Mouse (Mus musculus) heart, embryonic 10.5 days (tissue): ENCODE data around the gene Cyth3. TPM values are rescaled to one million over a fixed set of nuclear protein-coding genes. Genes with fewer than 3 reads are reported as not detected.

ENCODE experiments used
- DNase-seq: peaks from one replicate; pipeline ENCODE4 v3.0.0-alpha.2; 2017; ENCODE audit warnings: low spot score
- H3K27ac ChIP-seq: fragments of 300-500 bp; sonication (generic); 2 replicates; pipeline ENCODE4 v1.5.1; 2016; ENCODE audit warnings: mild to moderate bottlenecking
- H3K27me3 ChIP-seq: fragments of 300-500 bp; sonication (generic); 2 replicates; pipeline ENCODE4 v1.6.1; 2016; ENCODE audit warnings: mild to moderate bottlenecking; ENCODE audit not compliant: poor library complexity, insufficient read depth, severe bottlenecking
- H3K36me3 ChIP-seq: fragments of 300-500 bp; sonication (generic); 2 replicates; pipeline ENCODE4 v1.6.1; 2016; ENCODE audit warnings: mild to moderate bottlenecking, moderate library complexity
- H3K4me1 ChIP-seq: fragments of 300-500 bp; sonication (generic); 2 replicates; pipeline ENCODE4 v1.6.1; 2016; ENCODE audit warnings: mild to moderate bottlenecking
- H3K4me3 ChIP-seq: fragments of 300-500 bp; sonication (generic); 2 replicates; pipeline ENCODE4 v1.5.1; 2016; ENCODE audit warnings: mild to moderate bottlenecking, moderate library complexity
- H3K9me3 ChIP-seq: fragments of 300-500 bp; sonication (generic); 2 replicates; pipeline ENCODE4 v1.6.1; 2016; ENCODE audit warnings: mild to moderate bottlenecking, moderate library complexity
- WGBS: fragments of 180-500 bp; shearing (Covaris S2); methylation state at CpG from one replicate; pipeline ENCODE4 v1.1.7; 2016; 5-methylcytosine and 5-hydroxymethylcytosine counted together
- polyA plus RNA-seq: library from polyadenylated mRNA; unstranded; fragments of >200 nt; fragmentation: Nextera tagmentation; extraction: Ambion mirVana; gene quantifications from 2 replicates; pipeline ENCODE4 v1.2.1, GENCODE M21; 2016

The Cyth3 gene
- 30.9 and 33.1 TPM in 2 replicates for polyA plus RNA-seq

DNA sequence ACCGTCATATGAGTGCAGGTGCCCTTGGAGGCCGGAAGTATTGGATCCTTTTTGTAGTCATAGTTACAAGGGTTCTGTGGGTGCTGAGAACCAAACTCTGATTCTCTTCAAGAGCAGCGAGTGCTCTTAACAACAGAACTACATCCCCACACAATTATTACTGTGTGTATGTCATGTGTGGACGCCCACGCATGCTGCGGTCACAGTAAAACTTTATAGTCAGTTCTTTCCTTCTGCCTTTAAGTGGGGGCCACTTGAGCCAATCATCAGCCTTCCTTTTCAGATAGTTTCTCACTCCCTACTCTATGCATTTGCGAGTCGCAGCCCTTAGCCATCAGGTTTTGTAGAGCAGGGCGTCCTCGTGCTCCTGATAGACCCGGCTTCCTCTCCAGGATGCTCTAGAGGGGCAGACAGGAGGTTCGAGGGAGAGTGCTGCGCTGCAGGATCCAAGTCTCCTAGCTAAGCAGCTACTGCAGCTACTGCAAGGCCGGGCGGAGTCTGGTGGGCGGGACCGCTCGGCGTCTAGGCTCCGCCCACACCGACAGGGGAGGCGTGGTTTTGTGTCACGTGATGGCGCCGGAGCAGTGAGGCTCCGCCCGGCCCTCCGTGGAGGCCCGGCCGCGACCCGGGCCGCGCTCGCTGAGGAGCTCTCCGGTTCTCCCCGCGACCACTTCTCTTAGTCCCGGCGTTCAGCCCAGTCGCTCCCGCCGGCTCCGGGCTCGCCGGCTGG lies at the start of gene Cyth3:
Gene Cyth3, plus strand, starts transcription at position 555 of the 730 bp plus-strand sequence.
- Histone ChIP-seq H3K36me3 (no peaks in the 10 kb centered on the region), H3K4me1 (peaks cover 56% of the 10 kb centered on the region), H3K9me3 (no peaks in the 10 kb centered on the region), H3K27me3 (no peaks in the 10 kb centered on the region), H3K4me3 (peak within 1 kb of the TSS; percentile 96), H3K27ac (peak within 1 kb of the TSS; percentile 97)
- 6% methylated on average over 46 of the region's 46 CpGs for WGBS
- DNase-seq = peak; percentile 95

- Histone ChIP-seq H3K27me3 (no peaks in the 10 kb centered on the region), H3K4me3 (no peak overlapping the region), H3K36me3 (no peaks in the 10 kb centered on the region), H3K27ac (no peak overlapping the region), H3K9me3 (no peaks in the 10 kb centered on the region), H3K4me1 (no peaks in the 10 kb centered on the region)
- 85% methylated on average over 4 of the region's 4 CpGs for WGBS
- no peak for DNase-seq
Observed at GRCm38 (mm10) chr5:143573067-143573466, 49.2 kb upstream of the Cyth3 start.

DNA sequence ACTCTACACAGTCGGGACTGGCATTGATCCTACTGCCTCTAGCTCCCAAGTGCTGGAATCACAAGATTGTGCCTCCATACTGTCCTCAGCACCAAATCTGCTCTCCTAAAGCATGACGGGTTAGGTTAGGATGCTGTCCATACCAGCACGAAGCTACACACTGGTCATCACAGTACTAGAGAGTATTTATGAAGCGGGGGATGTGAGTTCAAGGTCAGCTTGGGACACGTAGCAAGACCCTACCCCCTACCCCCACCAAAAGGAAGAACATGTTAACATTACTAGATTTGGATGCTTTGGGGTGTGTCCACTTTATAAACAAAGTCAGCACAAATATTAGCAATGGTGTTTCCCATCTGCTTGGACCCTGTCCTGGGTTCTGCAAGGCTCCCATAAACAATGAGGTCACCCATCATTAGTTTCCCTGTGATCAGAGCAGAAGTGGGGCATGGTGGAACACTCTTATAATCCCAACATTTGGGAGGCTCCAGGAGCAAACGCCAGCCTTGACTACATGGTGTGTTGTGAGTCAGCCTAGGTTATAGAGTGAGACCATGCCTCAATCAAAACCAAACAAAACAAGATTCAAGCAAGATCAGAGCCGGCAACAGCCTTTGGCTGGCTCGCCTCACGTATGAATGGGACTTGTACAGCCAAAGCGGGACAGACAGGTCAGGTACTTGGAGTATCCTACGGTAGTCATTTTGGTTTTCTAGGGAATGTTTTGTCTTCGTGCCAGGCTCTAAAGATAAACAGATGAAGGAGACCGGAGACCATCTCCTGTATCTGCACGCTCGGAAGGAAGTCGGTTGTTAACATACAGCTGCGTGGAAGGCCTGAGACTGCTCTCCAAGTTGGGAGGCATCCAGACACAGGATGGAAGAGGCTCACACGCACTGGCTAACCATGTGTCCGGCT lies 47.7 kb upstream of the Cyth3 start:
- no peak overlapping the region for H3K27ac ChIP-seq

GRCm38 (mm10) chr5:143579537-143580203 lies 42.6 kb upstream of the Cyth3 start:
- no peak for DNase-seq
- no peak overlapping the region for H3K27ac ChIP-seq
- 77% methylated on average over 10 of the region's 10 CpGs for WGBS
- H3K9me3 ChIP-seq = no peaks in the 10 kb centered on the region; the same call in 1 of the 2 replicates
- H3K36me3 ChIP-seq = no peaks in the 10 kb centered on the region
- H3K27me3 ChIP-seq = 0 out of 2 replicates have a peak, but pooled peaks cover 4% of the 10 kb centered on the region
- H3K4me1 ChIP-seq = no peaks in the 10 kb centered on the region
- H3K4me3 ChIP-seq = no peak overlapping the region

More for the DNA sequence above, 47.7 kb upstream of the Cyth3 start:
- no peak overlapping the region for H3K4me3 ChIP-seq
- no peak for DNase-seq
- H3K36me3 ChIP-seq = no peaks in the 10 kb centered on the region
- no peaks in the 10 kb centered on the region for H3K27me3 ChIP-seq
- H3K9me3 ChIP-seq = no peaks in the 10 kb centered on the region
- no peaks in the 10 kb centered on the region for H3K4me1 ChIP-seq
- 76% methylated on average over 19 of the region's 19 CpGs for WGBS

GRCm38 (mm10) chr5:143580982-143581381 lies 41.3 kb upstream of the Cyth3 start:
- Histone ChIP-seq H3K27ac (no peak overlapping the region), H3K36me3 (no peaks in the 10 kb centered on the region), H3K4me1 (no peaks in the 10 kb centered on the region), H3K9me3 (no peaks in the 10 kb centered on the region; the same call in 1 of the 2 replicates), H3K4me3 (no peak overlapping the region), H3K27me3 (0 out of 2 replicates have a peak, but pooled peaks cover 4% of the 10 kb centered on the region)
- no peak for DNase-seq
- 89% methylated on average over 2 of the region's 2 CpGs for WGBS

DNA sequence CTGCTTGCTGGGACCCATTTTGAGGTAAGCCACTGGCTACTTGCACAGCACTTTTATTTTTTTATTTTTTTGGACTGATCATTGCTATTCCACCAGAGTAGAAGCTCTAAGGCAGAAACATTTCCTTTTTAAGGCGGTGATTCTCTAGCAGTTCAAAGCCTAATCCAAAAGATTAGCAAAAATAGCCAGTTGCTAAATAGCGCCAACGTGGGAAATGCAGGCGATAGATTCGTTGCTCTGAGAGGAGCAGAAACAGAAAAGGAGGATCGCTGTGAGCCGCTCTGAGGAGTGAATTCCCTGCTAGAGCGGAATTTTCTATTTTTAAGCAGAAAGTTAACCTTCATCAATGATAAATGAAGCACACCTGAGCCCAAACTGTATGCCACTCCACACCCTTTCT lies 40.4 kb upstream of the Cyth3 start:
- no peak for DNase-seq
- 77% methylated on average over 8 of the region's 8 CpGs for WGBS
- no peaks in the 10 kb centered on the region for H3K4me1 ChIP-seq

GRCm38 (mm10) chr5:143583081-143583480 lies 39.2 kb upstream of the Cyth3 start:
- 90% methylated on average over 10 of the region's 10 CpGs for WGBS
- H3K36me3 ChIP-seq = no peaks in the 10 kb centered on the region
- H3K4me3 ChIP-seq = no peak overlapping the region
- H3K9me3 ChIP-seq = no peaks in the 10 kb centered on the region; the same call in 1 of the 2 replicates
- H3K27me3 ChIP-seq = 0 out of 2 replicates have a peak, but pooled peaks cover 4% of the 10 kb centered on the region
- H3K27ac ChIP-seq = no peak overlapping the region
- H3K4me1 ChIP-seq = no peaks in the 10 kb centered on the region
- no peak for DNase-seq

More for the DNA sequence above, 40.4 kb upstream of the Cyth3 start:
- Histone ChIP-seq H3K4me3 (no peak overlapping the region), H3K9me3 (no peaks in the 10 kb centered on the region; the same call in 1 of the 2 replicates), H3K27ac (no peak overlapping the region), H3K36me3 (no peaks in the 10 kb centered on the region), H3K27me3 (0 out of 2 replicates have a peak, but pooled peaks cover 4% of the 10 kb centered on the region)

DNA sequence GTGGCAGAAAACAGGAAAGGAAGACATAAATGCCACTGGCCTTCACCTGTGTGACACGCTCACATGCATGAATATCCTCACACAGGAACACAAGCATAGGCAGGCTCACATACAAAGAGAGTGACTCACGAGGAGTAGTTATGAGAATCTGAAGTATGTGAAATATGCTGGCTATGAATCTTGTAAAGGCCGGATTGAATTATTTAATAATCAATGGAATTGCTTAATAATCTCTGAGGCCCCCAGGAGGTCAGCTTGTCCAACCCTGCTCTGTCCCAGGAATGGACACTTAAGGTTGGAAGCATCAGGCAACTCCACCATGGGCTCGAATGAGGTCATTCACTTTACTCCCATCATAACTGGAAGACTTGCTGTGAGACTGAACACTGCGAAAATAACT lies 37.3 kb upstream of the Cyth3 start:
- Histone ChIP-seq H3K4me1 (peaks cover 10% of the 10 kb centered on the region; the same call in 1 of the 2 replicates), H3K4me3 (no peak overlapping the region), H3K27ac (no peak overlapping the region), H3K27me3 (0 out of 2 replicates have a peak, but pooled peaks cover 4% of the 10 kb centered on the region), H3K9me3 (no peaks in the 10 kb centered on the region; the same call in 1 of the 2 replicates), H3K36me3 (no peaks in the 10 kb centered on the region)
- no peak for DNase-seq
- 85% methylated on average over 5 of the region's 5 CpGs for WGBS

DNA sequence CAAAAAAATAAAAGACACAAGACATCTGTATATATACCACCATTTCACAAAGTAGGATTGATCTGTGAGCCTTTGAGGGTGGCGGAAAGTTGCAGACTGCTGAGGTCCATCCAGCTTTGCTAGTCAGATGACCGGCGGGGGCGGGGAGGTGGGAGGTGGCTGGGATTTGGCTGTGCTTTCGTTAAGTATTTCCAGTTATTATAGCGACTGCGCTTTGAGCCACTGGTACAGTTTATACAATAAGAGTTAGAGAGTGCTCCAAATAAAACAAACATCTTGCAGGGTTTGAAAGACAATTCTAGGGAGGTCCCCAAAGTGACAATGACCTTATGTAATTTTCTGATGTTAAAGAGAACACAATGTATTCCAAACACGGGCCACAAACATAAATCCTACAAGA lies 35.9 kb upstream of the Cyth3 start:
- H3K9me3 ChIP-seq = no peaks in the 10 kb centered on the region; the same call in 1 of the 2 replicates
- no peaks in the 10 kb centered on the region for H3K27me3 ChIP-seq
- no peak overlapping the region for H3K27ac ChIP-seq
- no peak overlapping the region for H3K4me3 ChIP-seq
- no peaks in the 10 kb centered on the region for H3K36me3 ChIP-seq
- WGBS = 88% methylated on average over 8 of the region's 8 CpGs
- no peak for DNase-seq
- H3K4me1 ChIP-seq = peaks cover 10% of the 10 kb centered on the region; the same call in 1 of the 2 replicates

DNA sequence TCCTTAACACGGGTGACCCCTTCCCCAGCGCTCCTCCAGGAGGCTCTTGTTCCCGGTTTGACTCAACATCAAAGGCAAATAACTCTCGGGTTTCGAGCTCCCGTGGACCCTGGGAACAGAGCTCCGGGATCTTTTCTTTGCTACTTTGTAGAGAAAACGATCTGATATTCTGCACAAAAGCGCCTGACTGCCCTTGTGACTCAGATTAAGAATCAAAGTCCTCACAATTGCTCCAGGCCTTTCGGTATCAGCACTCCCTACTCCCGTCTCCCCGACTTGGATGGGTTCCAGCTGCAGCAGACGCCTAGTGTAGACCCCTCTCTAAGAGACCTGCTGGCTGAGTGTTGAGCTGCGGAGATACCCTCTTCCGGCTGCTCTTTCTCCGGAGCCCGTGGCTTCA lies 33.1 kb upstream of the Cyth3 start:
- DNase-seq = peak; percentile 82
- Histone ChIP-seq H3K9me3 (no peaks in the 10 kb centered on the region), H3K27me3 (no peaks in the 10 kb centered on the region), H3K27ac (peak overlapping the region; percentile 4; the same call in 1 of the 2 replicates), H3K4me3 (no peak overlapping the region), H3K36me3 (no peaks in the 10 kb centered on the region), H3K4me1 (peaks cover 17% of the 10 kb centered on the region)
- WGBS = 28% methylated on average over 17 of the region's 17 CpGs

DNA sequence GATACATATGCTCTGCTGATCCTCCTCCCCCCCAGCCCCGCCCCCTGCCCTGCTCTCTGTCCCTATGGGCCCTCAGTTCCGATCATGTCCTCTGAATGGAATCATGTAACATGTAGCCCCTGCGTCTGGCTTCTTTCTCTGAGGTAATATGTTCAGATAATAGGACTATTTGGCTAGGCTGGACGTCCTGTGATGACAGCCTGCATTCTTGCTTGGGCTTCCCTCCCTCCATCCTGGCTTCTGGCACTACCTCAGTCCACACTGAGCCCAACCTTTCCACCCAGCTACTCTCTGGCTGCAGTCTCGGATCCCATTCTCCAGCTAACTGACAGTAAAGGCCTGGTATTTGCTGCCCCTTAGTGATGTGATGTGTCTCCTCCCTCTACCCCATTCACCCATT lies 29.3 kb upstream of the Cyth3 start:
- Histone ChIP-seq H3K27me3 (no peaks in the 10 kb centered on the region), H3K27ac (peak overlapping the region; percentile 16; the same call in 1 of the 2 replicates), H3K4me3 (no peak overlapping the region), H3K9me3 (no peaks in the 10 kb centered on the region), H3K36me3 (no peaks in the 10 kb centered on the region), H3K4me1 (peaks cover 17% of the 10 kb centered on the region)
- 32% methylated on average over 5 of the region's 5 CpGs for WGBS
- DNase-seq = no peak

DNA sequence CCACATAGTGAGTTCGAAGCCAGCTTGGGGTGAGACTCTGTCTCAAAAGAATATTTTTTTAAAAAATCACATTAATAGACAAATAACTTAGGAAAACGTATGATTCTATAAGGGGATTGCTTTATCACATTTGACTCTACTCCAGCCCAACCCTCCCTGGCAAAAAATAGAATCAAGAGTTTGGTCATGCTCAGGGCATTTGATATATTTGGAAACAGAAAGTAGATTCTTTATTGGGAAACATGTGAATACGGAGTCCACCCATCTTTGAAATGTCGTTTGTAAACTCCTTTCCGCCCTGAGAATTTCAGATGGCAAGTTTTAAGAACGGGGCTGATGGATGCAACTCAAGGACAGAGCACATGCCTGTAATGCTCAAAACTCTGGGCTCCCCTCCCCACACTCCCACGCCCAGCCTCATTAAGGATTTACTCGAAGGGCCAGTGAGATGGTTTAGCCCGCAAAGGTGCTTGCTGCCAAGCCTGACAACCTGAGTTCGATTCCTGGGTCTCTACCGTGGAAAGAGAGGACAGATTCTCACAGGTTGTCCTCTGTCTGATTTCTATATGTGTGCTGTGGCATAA lies 28.6 kb upstream of the Cyth3 start:
- 79% methylated on average over 11 of the region's 11 CpGs for WGBS
- Histone ChIP-seq H3K4me3 (no peak overlapping the region), H3K9me3 (no peaks in the 10 kb centered on the region), H3K27me3 (no peaks in the 10 kb centered on the region), H3K36me3 (no peaks in the 10 kb centered on the region), H3K27ac (peak overlapping the region; percentile 16; the same call in 1 of the 2 replicates), H3K4me1 (peaks cover 16% of the 10 kb centered on the region)
- DNase-seq = no peak
